Mouse (Mus musculus): ENCODE results near the gene Tbl2. TPM values are rescaled to one million over a fixed set of nuclear protein-coding genes. Genes with fewer than 3 reads are reported as not detected.

Tbl2 gene
- polyA plus RNA-seq, 1 experiment from 2014 or later, result 23.2 TPM

DNA sequence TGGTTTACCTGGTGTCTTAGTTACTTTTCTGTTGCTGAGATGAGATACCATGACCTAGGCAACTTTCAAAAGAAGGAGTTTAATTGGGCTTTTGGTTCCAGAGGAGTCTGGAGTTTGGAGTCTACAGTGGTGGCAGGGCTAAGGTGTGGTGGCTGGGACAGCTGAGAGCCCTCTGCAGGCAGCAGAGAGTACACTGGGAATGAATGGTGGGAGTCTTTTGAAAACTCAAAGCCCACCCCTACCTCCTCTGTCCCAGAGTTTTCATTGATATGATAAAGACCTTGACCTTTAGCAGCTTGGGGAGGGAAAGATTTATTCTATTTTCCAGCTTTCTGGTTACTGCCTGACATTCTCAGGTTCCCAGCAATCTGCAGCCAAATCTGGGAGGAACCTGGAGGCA, 25.6 kb downstream of the Tbl2 start:
- no peak overlapping the region for H3K4me3 ChIP-seq (ENCODE audit: low read depth, low read length)
- no peak overlapping the region for H3K9ac ChIP-seq (ENCODE audit: low read length)
- H3K4me1 ChIP-seq (ENCODE audit: control insufficient read depth, insufficient read depth, low read length), result no peaks in the 10 kb centered on the region
- H3K27ac ChIP-seq (ENCODE audit: low read depth, low read length), result no peak overlapping the region
- no peak overlapping the region for H3K4me2 ChIP-seq (ENCODE audit: low read depth)
- no peaks in the 10 kb centered on the region for H3K9me3 ChIP-seq (ENCODE audit: control insufficient read depth, low read length)
- ATAC-seq (ENCODE audit: insufficient read depth, low FRiP score, low TSS enrichment) (no peak), DNase-seq (ENCODE audit: low spot score) (no peak)
- no peaks in the 10 kb centered on the region for H3K27me3 ChIP-seq (ENCODE audit: control insufficient read depth, insufficient read depth, low read length)
- peaks cover 14% of the 10 kb centered on the region for H3K36me3 ChIP-seq (ENCODE audit: control insufficient read depth, insufficient read depth, low read length)

DNA sequence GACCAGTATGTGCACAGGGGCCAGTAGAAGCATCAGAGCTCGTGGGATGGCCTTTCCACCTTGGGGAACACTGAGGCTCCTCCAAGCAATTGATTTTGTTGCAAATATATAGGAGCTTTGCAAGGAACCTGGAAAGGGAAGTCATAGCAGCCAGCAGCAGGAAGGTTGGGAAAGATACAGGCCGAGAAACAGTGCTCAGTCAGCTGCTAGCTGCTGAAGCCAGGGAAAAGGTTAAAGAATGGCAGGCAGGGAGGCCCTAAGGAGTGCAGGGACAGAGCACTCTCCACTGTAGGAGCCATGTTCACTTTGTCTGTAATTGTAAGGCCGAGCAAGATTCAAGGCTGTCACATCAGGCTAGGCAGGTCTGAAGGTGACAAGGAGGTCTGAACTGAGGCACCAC, 29.1 kb downstream of the Tbl2 start:
- DNase-seq (ENCODE audit: low spot score) (no peak), ATAC-seq (ENCODE audit: insufficient read depth, low FRiP score, low TSS enrichment) (no peak)
- 79% methylated on average over 3 of the region's 3 CpGs for WGBS

DNA sequence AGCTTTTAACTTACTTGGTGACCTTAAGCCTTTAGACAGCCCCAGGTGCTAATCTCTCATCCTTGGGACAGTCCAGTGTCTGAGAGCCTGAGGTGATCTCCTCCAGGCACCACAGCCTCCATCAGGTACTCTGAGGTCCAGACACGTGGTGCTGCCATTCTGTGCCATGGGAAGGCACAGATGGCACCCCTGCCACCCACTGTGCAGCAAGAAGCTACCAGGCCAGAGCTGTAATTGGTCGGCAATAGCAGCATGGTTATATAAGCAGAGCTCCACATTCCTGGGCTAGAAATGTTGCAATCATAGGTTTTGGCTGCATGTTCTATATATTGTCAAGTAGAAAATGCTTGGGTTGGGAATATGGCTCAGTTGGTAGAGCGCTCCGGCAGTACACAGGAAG, 29.5 kb downstream of the Tbl2 start:
- DNase-seq (ENCODE audit: low spot score), result no peak
- Histone ChIP-seq H3K4me3 (ENCODE audit: low read depth, low read length) (no peak overlapping the region; the same call in 1 of the 2 replicates), H3K9ac (ENCODE audit: low read length) (no peak overlapping the region), H3K36me3 (ENCODE audit: control insufficient read depth, insufficient read depth, low read length) (peaks cover 24% of the 10 kb centered on the region), H3K9me3 (ENCODE audit: control insufficient read depth, low read length) (no peaks in the 10 kb centered on the region), H3K4me1 (ENCODE audit: control insufficient read depth, insufficient read depth, low read length) (no peaks in the 10 kb centered on the region), H3K4me2 (ENCODE audit: low read depth) (no peak overlapping the region), H3K27me3 (ENCODE audit: control insufficient read depth, insufficient read depth, low read length) (no peaks in the 10 kb centered on the region), H3K27ac (ENCODE audit: low read depth, low read length) (no peak overlapping the region)
- no peak for ATAC-seq (ENCODE audit: insufficient read depth, low FRiP score, low TSS enrichment)
- 92% methylated on average over 4 of the region's 4 CpGs for WGBS

More for the DNA sequence above, 29.1 kb downstream of the Tbl2 start:
- Histone ChIP-seq H3K36me3 (ENCODE audit: control insufficient read depth, insufficient read depth, low read length) (peaks cover 24% of the 10 kb centered on the region), H3K27ac (ENCODE audit: low read depth, low read length) (no peak overlapping the region), H3K9me3 (ENCODE audit: control insufficient read depth, low read length) (no peaks in the 10 kb centered on the region), H3K4me1 (ENCODE audit: control insufficient read depth, insufficient read depth, low read length) (no peaks in the 10 kb centered on the region), H3K4me2 (ENCODE audit: low read depth) (no peak overlapping the region), H3K4me3 (ENCODE audit: low read depth, low read length) (no peak overlapping the region; the same call in 1 of the 2 replicates), H3K9ac (ENCODE audit: low read length) (no peak overlapping the region), H3K27me3 (ENCODE audit: control insufficient read depth, insufficient read depth, low read length) (no peaks in the 10 kb centered on the region)

DNA sequence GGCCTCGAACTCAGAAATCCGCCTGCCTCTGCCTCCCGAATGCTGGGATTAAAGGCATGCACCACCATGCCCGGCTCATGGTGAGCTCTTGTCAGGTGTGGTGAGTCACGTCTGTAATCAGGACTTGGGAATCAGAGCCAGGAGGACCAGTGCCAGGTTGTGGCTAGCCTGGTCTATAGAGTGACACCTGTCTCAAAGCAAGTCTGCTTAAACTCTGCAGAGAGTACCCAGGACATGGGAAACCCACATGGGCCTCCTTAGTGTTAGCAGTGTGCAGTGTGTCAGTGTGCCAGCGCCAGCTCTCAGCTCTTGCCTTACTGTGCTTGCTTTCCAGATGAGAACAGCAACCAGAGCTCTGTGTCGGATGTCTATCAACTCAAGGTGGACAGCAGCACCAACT, 30.2 kb downstream of the Tbl2 start:
- H3K4me2 ChIP-seq (ENCODE audit: low read depth), result no peak overlapping the region
- H3K4me3 ChIP-seq (ENCODE audit: low read depth, low read length), result no peak overlapping the region
- H3K4me1 ChIP-seq (ENCODE audit: control insufficient read depth, insufficient read depth, low read length), result no peaks in the 10 kb centered on the region
- no peaks in the 10 kb centered on the region for H3K27me3 ChIP-seq (ENCODE audit: control insufficient read depth, insufficient read depth, low read length)
- H3K9ac ChIP-seq (ENCODE audit: low read length), result no peak overlapping the region
- H3K9me3 ChIP-seq (ENCODE audit: control insufficient read depth, low read length), result no peaks in the 10 kb centered on the region
- 90% methylated on average over 7 of the region's 7 CpGs for WGBS
- DNase-seq (ENCODE audit: low spot score) (no peak), ATAC-seq (ENCODE audit: insufficient read depth, low FRiP score, low TSS enrichment) (no peak)
- no peak overlapping the region for H3K27ac ChIP-seq (ENCODE audit: low read depth, low read length)
- peaks cover 24% of the 10 kb centered on the region for H3K36me3 ChIP-seq (ENCODE audit: control insufficient read depth, insufficient read depth, low read length)

DNA sequence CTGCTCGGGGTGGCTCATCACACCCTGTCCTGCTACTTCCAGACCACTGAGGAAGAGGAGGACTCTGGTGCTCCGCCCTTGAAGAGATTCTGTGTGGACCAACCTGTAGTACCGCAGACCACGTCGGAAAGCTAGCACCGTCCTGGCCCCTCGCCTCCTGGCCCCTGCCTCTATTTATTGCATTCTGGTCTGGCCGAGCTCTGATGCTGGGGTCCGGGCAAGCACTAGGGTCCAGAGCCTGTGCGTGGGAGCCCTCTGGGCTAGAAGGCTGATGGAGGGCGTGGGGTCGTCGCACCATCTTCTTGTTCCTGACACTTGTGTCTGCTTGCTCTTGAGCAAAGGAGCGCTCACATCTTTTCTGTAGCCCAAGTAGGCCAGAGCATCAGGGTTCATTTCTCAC, 31.3 kb downstream of the Tbl2 start:
- H3K4me3 ChIP-seq (ENCODE audit: low read depth, low read length), result no peak overlapping the region
- H3K9ac ChIP-seq (ENCODE audit: low read length), result no peak overlapping the region
- no peak for DNase-seq (ENCODE audit: low spot score)
- peaks cover 21% of the 10 kb centered on the region for H3K36me3 ChIP-seq (ENCODE audit: control insufficient read depth, insufficient read depth, low read length)
- H3K27ac ChIP-seq (ENCODE audit: low read depth, low read length), result no peak overlapping the region
- no peaks in the 10 kb centered on the region for H3K27me3 ChIP-seq (ENCODE audit: control insufficient read depth, insufficient read depth, low read length)
- H3K4me1 ChIP-seq (ENCODE audit: control insufficient read depth, insufficient read depth, low read length), result no peaks in the 10 kb centered on the region
- ATAC-seq (ENCODE audit: insufficient read depth, low FRiP score, low TSS enrichment), result no peak
- no peak overlapping the region for H3K4me2 ChIP-seq (ENCODE audit: low read depth)
- no peaks in the 10 kb centered on the region for H3K9me3 ChIP-seq (ENCODE audit: control insufficient read depth, low read length)
- WGBS, result 96% methylated on average over 14 of the region's 14 CpGs

DNA sequence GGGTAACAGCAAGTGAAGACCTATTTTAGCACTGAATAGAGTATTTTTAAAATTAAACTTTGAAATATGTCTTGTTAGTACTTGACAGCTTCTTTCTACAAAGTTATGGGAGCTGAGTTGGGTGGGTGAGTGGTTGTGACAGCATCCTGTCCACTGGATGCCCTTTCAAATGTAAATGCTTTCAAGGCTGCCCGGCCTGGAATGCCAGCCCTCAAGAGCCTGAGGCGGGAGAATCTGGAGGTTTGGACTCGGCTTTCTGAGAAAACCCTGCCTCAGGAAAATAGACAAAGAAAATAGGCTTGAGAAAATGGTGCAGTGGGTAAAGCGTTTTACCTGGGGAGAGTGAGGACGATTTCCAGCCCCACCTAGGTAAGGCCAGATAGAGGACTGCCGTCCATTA, 32.3 kb downstream of the Tbl2 start:
- H3K9ac ChIP-seq (ENCODE audit: low read length), result no peak overlapping the region
- H3K9me3 ChIP-seq (ENCODE audit: control insufficient read depth, low read length), result no peaks in the 10 kb centered on the region
- DNase-seq (ENCODE audit: low spot score) (no peak), ATAC-seq (ENCODE audit: insufficient read depth, low FRiP score, low TSS enrichment) (no peak)
- H3K4me1 ChIP-seq (ENCODE audit: control insufficient read depth, insufficient read depth, low read length), result no peaks in the 10 kb centered on the region
- no peaks in the 10 kb centered on the region for H3K27me3 ChIP-seq (ENCODE audit: control insufficient read depth, insufficient read depth, low read length)
- peaks cover 21% of the 10 kb centered on the region for H3K36me3 ChIP-seq (ENCODE audit: control insufficient read depth, insufficient read depth, low read length)
- H3K27ac ChIP-seq (ENCODE audit: low read depth, low read length), result no peak overlapping the region
- no peak overlapping the region for H3K4me2 ChIP-seq (ENCODE audit: low read depth)
- 74% methylated on average over 6 of the region's 6 CpGs for WGBS
- H3K4me3 ChIP-seq (ENCODE audit: low read depth, low read length), result no peak overlapping the region

DNA sequence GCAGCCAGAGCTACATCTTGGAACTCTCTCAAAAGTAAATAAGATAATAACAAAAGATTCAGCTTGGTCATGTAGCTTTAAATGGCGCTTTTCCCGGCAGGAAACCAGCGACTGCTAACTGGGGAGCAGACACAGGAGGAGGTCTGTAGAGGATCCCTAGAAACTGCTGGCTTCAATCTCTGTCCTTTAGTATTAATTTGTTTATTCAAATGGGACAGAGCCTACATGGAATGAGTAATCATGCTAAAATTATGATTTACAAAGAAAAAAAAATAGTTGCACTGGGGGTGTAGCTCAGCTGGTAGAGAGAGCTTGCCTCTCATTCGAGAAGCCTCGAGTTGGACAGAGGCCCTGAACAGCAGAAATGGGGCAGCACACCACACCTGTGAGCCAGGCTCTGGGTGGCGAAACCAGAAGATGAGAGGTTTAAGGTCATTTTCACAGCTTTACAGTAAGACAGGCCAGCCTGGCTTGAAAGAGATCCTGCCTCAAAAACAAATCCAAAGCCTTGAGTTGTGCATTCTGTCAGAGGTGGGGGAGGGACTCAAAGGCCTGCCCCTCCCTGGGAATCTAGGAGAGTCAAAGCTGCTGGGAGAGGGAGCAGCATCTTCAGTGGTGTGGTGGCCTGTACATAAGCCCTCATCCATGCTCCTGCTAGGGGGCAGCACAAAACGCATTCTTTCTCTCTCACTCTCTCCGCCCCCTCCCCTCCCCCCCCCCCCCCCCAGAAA, 33.8 kb downstream of the Tbl2 start:
- ATAC-seq (ENCODE audit: insufficient read depth, low FRiP score, low TSS enrichment), result no peak
- Histone ChIP-seq H3K9me3 (ENCODE audit: control insufficient read depth, low read length) (no peaks in the 10 kb centered on the region), H3K4me1 (ENCODE audit: control insufficient read depth, insufficient read depth, low read length) (no peaks in the 10 kb centered on the region), H3K27me3 (ENCODE audit: control insufficient read depth, insufficient read depth, low read length) (no peaks in the 10 kb centered on the region), H3K4me2 (ENCODE audit: low read depth) (no peak overlapping the region), H3K36me3 (ENCODE audit: control insufficient read depth, insufficient read depth, low read length) (peaks cover 18% of the 10 kb centered on the region), H3K9ac (ENCODE audit: low read length) (no peak overlapping the region), H3K4me3 (ENCODE audit: low read depth, low read length) (no peak overlapping the region), H3K27ac (ENCODE audit: low read depth, low read length) (no peak overlapping the region)
- no peak for DNase-seq (ENCODE audit: low spot score)
- 70% methylated on average over 8 of the region's 8 CpGs for WGBS

DNA sequence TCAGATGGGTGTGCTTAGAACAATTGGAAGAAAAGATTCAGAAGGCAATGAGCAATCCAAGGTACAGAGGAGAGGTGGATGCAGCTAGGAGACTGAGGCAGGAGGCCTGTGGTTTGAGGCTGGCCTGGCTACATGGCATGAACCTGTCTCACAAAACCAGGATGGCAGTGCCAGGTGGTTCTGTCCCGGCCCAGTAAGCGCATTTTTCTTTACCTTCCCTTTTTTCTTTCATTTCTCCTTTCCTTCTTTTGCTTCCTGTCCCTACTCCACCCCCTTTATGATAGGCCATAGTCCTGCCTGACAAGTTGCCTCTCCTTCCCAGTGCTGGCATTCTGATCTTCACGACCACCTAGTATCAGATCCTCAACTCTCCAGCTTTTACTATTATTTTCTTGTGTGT, 35.6 kb downstream of the Tbl2 start:
- Histone ChIP-seq H3K27me3 (ENCODE audit: control insufficient read depth, insufficient read depth, low read length) (no peaks in the 10 kb centered on the region), H3K9me3 (ENCODE audit: control insufficient read depth, low read length) (no peaks in the 10 kb centered on the region), H3K4me3 (ENCODE audit: low read depth, low read length) (no peak overlapping the region), H3K9ac (ENCODE audit: low read length) (no peak overlapping the region), H3K36me3 (ENCODE audit: control insufficient read depth, insufficient read depth, low read length) (peaks cover 12% of the 10 kb centered on the region), H3K4me1 (ENCODE audit: control insufficient read depth, insufficient read depth, low read length) (peaks cover 16% of the 10 kb centered on the region), H3K4me2 (ENCODE audit: low read depth) (no peak overlapping the region), H3K27ac (ENCODE audit: low read depth, low read length) (no peak overlapping the region)
- DNase-seq (ENCODE audit: low spot score) (no peak), ATAC-seq (ENCODE audit: insufficient read depth, low FRiP score, low TSS enrichment) (no peak)
- WGBS, result 90% methylated on average over 3 of the region's 3 CpGs

DNA sequence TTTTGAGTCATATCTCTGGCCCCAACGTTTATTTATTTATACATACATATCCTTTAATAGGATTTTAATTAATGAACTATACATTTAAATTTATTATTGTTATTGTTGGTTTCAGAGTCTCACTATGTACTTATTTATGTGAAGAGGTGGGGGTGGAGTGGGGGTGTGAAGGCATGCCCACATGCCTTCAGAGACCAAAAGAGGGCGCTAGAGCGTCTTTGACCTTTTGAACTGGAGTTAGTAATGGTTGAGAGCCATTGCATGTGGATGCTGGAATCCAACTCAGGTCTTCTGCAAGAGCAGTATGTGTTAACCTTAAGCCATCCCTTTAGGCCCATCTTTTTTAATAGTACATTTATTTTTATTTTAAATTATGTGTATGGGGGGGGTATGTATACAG, 36.1 kb downstream of the Tbl2 start:
- WGBS, result 41% methylated on average over 3 of the region's 3 CpGs
- H3K4me2 ChIP-seq (ENCODE audit: low read depth), result no peak overlapping the region
- no peaks in the 10 kb centered on the region for H3K9me3 ChIP-seq (ENCODE audit: control insufficient read depth, low read length)
- no peak for DNase-seq (ENCODE audit: low spot score)
- H3K9ac ChIP-seq (ENCODE audit: low read length), result no peak overlapping the region
- H3K4me3 ChIP-seq (ENCODE audit: low read depth, low read length), result no peak overlapping the region
- no peaks in the 10 kb centered on the region for H3K27me3 ChIP-seq (ENCODE audit: control insufficient read depth, insufficient read depth, low read length)
- peaks cover 8% of the 10 kb centered on the region for H3K36me3 ChIP-seq (ENCODE audit: control insufficient read depth, insufficient read depth, low read length)
- H3K27ac ChIP-seq (ENCODE audit: low read depth, low read length), result no peak overlapping the region
- ATAC-seq (ENCODE audit: insufficient read depth, low FRiP score, low TSS enrichment), result no peak
- H3K4me1 ChIP-seq (ENCODE audit: control insufficient read depth, insufficient read depth, low read length), result peaks cover 17% of the 10 kb centered on the region
